Mouse (Mus musculus) forebrain, postnatal 0 days (tissue): ENCODE data around the gene Dab2ip. TPM values are rescaled to one million over a fixed set of nuclear protein-coding genes. Genes with fewer than 3 reads are reported as not detected.

Experiments
- ATAC-seq: fragments of 200-750 bp; cut with Nextera tagmentation; 2 replicates; pipeline ENCODE4 v1.8.0; 2017; ENCODE audit warnings: mild to moderate bottlenecking, moderate library complexity
- DNase-seq: peaks from one replicate; pipeline ENCODE4 v3.0.0-alpha.2; 2015
- H3K27ac ChIP-seq: fragments of 300-500 bp; sonication (generic); 2 replicates; pipeline ENCODE4 v1.5.1; 2014; ENCODE audit warnings: low read depth, mild to moderate bottlenecking, antibody characterized with exemption, low read length, moderate library complexity, mixed read lengths
- H3K27me3 ChIP-seq: fragments of 300-500 bp; sonication (generic); 2 replicates; pipeline ENCODE4 v1.6.1; 2014; ENCODE audit warnings: mild to moderate bottlenecking, low read length, mixed read lengths; ENCODE audit not compliant: insufficient read depth
- H3K36me3 ChIP-seq: fragments of 300-500 bp; sonication (generic); 2 replicates; pipeline ENCODE4 v1.6.1; 2014; ENCODE audit warnings: mild to moderate bottlenecking, moderate library complexity; ENCODE audit not compliant: insufficient read depth
- H3K4me1 ChIP-seq: fragments of 300-500 bp; sonication (generic); 2 replicates; pipeline ENCODE4 v1.6.1; 2014; ENCODE audit warnings: antibody characterized with exemption; ENCODE audit not compliant: insufficient read depth
- H3K4me2 ChIP-seq: fragments of 300-500 bp; sonication (generic); 2 replicates; pipeline ENCODE4 v1.6.1; 2014; ENCODE audit warnings: low read depth, mild to moderate bottlenecking, moderate library complexity
- H3K4me3 ChIP-seq: fragments of 300-500 bp; sonication (generic); 2 replicates; pipeline ENCODE4 v1.5.1; 2014; ENCODE audit warnings: low read depth, low read length, mixed read lengths
- H3K9ac ChIP-seq: fragments of 300-500 bp; sonication (generic); 2 replicates; pipeline ENCODE4 v1.6.1; 2014; ENCODE audit warnings: mild to moderate bottlenecking
- H3K9me3 ChIP-seq: fragments of 300-500 bp; sonication (generic); 2 replicates; pipeline ENCODE4 v1.6.1; 2016; ENCODE audit warnings: low read length
- CTCF ChIP-seq: sonication (generic); IDR thresholded peaks from 2 replicates; pipeline ENCODE4 v1.5.1; 2016; ENCODE audit warnings: antibody characterized with exemption, control low read depth, low read depth
- WGBS: fragments of 180-500 bp; shearing (Covaris S2); extraction: QIAGEN DNeasy Blood & Tissue Kit; methylation state at CpG from one replicate; pipeline ENCODE4 v1.1.7; 2014; 5-methylcytosine and 5-hydroxymethylcytosine counted together
- polyA plus RNA-seq: library from polyadenylated mRNA; unstranded; fragments of >200 nt; fragmentation: Nextera tagmentation; extraction: Ambion mirVana; gene quantifications from 2 replicates; pipeline ENCODE4 v1.2.1, GENCODE M21; 2015
- total RNA-seq: library from RNA; depleted of rRNA; stranded (reverse); fragments of >200 nt; gene quantifications from 2 replicates; pipeline ENCODE4 v1.2.3, GENCODE M21; 2014

Dab2ip gene
- total and polyA plus RNA-seq, 2 experiments from 2014 or later: 65.4 to 119 TPM

DNA sequence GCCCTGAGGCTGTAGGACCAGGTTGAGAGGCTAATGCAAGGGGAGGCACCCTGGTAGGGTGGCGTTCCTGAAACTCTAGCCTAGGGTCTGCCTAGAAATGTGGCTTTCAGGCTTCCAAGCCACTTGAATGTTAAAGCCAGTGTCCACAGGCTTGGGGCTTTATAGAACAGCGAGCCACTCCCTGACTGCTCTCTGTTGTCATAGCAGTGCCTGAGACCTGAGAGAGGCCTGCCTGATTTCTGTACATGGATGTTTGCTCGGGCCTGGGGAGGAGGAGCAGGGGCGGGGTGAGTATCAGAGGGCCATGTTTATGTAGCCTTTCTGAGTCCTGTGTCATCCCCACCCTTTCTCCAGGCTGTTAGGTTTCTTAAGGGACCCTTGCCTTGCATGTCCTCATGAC lies 94.9 kb downstream of the Dab2ip start:
- no peak overlapping the region for H3K9ac ChIP-seq
- no peak overlapping the region for H3K4me3 ChIP-seq
- no peak overlapping the region for H3K27ac ChIP-seq
- H3K4me1 ChIP-seq: no peaks in the 10 kb centered on the region
- no peaks in the 10 kb centered on the region for H3K27me3 ChIP-seq
- no peak for TF ChIP-seq CTCF
- no peak overlapping the region for H3K4me2 ChIP-seq
- ATAC-seq: no peak
- H3K9me3 ChIP-seq: no peaks in the 10 kb centered on the region
- WGBS: 88% methylated on average over 4 of the region's 4 CpGs
- no peaks in the 10 kb centered on the region for H3K36me3 ChIP-seq
- DNase-seq: no peak

DNA sequence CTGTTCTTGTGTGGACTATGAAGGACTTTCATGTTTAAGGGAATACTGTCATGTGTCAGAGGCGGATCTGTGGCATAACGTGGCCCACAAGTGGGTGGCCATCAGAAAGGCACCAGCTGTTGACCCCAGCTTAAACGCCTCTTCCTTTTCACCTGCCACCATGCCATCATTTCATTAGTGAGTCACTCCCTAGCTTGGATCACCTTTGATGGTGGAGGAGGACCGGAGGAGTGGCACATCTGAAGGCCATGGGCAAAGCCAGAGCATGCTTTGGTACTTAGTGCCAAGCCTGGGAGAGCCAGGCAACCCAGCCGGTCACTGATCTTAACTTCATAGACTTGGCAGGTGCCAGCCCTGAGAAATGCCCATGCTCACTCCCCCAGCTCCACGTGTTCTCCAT lies 96.7 kb downstream of the Dab2ip start:
- H3K4me2 ChIP-seq: no peak overlapping the region
- H3K27ac ChIP-seq: no peak overlapping the region
- H3K27me3 ChIP-seq: no peaks in the 10 kb centered on the region
- H3K36me3 ChIP-seq: no peaks in the 10 kb centered on the region
- no peak for TF ChIP-seq CTCF
- no peak for ATAC-seq
- no peak for DNase-seq
- H3K9ac ChIP-seq: no peak overlapping the region
- H3K9me3 ChIP-seq: no peaks in the 10 kb centered on the region
- 90% methylated on average over 6 of the region's 6 CpGs for WGBS
- H3K4me1 ChIP-seq: no peaks in the 10 kb centered on the region
- H3K4me3 ChIP-seq: no peak overlapping the region

DNA sequence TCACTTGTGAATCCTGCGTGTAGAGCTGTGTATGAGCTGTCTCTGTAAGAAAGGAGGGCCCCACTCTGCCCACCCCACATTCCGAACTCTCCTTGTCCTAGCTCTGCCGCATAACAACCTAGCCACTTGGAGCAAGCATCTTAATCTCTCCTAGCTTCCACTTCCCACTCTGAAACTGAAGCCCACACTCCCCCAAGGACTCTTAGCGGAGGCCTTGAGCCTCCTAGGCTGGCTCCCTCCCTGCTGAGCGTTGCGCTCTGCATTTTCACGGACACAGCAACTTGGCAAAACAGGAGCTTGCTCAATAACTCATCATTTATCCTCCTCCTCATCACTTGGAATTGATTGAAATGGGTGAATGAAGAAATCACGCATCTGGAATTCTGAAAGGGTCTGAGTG lies 97.9 kb downstream of the Dab2ip start:
- Histone ChIP-seq H3K4me2 (no peak overlapping the region), H3K9ac (no peak overlapping the region), H3K9me3 (no peaks in the 10 kb centered on the region), H3K4me3 (no peak overlapping the region), H3K27me3 (no peaks in the 10 kb centered on the region), H3K4me1 (no peaks in the 10 kb centered on the region), H3K36me3 (no peaks in the 10 kb centered on the region), H3K27ac (no peak overlapping the region)
- DNase-seq: no peak
- WGBS: 58% methylated on average over 8 of the region's 8 CpGs
- no peak for TF ChIP-seq CTCF
- ATAC-seq: no peak

DNA sequence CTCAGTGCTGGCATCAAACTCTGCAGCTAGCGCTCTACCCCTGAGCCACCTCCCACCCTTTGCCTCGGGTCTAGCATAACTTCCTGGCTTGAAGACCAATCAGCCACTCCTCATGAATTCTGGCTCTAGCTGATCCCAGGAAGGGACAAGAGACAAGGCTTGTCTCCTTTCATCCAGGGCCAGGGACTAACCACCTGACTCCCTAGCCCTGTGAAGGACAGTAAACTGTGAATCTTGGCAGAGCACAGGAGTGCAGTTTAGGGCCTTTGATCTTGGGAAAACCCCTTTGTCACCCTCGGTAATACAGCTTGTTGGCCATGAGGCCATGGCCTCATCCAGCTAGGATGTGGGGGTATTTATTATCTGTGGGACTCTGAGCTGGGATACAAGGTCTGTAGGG lies 100.2 kb downstream of the Dab2ip start:
- DNase-seq: no peak
- Histone ChIP-seq H3K4me2 (no peak overlapping the region), H3K9me3 (no peaks in the 10 kb centered on the region), H3K27ac (no peak overlapping the region), H3K36me3 (no peaks in the 10 kb centered on the region), H3K4me3 (no peak overlapping the region), H3K9ac (no peak overlapping the region), H3K27me3 (no peaks in the 10 kb centered on the region), H3K4me1 (0 out of 2 replicates have a peak, but pooled peaks cover 5% of the 10 kb centered on the region)
- no peak for TF ChIP-seq CTCF
- no peak for ATAC-seq
- 58% methylated on average over 3 of the region's 3 CpGs for WGBS

DNA sequence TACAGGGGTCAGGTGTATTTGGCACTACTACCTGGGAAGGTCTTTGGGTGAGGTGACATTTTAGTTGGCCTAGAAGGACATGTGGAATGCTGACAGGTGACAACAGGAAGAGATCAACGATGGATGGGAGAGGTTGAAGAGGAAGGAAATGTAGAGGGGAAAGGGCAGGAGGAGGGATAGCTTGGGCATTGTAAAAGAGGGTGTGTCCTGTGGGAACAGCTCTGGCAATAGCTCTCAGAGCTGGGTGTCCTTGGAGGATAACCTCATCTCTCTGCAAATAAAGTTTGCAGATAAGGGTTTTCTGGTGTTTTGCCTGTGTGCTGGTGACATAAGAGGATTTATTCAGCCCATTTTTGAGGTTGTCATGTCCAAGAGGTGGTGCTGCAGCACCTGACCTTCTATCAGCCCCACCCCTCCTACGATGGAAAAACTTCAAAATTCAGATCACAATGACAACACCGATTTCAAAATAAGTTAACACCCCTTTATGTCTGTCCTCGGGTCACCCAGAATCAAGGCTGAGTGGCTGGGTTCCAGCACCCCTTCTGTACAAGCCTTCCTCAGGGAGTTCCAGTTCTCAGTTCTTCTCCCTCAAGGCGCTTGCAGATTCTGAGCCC lies 101.6 kb downstream of the Dab2ip start:
- Histone ChIP-seq H3K9ac (no peak overlapping the region), H3K4me2 (no peak overlapping the region), H3K4me3 (no peak overlapping the region), H3K36me3 (no peaks in the 10 kb centered on the region), H3K27me3 (no peaks in the 10 kb centered on the region), H3K4me1 (peaks cover 13% of the 10 kb centered on the region), H3K27ac (no peak overlapping the region), H3K9me3 (no peaks in the 10 kb centered on the region)
- 85% methylated on average over 5 of the region's 5 CpGs for WGBS
- DNase-seq: no peak
- ATAC-seq: no peak
- TF ChIP-seq CTCF: no peak

DNA sequence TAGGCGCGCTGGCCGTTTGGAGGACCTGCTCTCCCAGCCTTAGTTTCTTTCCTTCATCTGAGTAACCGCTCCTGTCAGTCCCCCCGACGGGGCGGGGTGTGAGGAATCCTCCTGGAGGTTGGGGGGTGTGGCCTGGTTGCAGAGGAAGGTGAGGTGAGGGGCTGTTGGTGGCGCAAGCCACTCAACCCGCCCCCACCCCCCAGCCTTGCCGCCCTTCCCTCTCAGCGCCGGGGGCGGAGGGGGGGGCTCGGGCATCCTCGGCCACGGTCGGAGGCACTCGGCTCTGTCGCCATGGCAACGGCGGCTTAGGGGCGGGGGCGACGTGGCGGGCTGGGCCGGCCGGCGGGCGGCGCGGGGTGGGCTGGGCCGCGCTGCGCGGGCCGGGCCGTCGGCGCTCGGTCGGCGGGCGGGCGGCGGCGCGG lies 102.9 kb downstream of the Dab2ip start:
- peak overlapping the region; percentile 87 for H3K27ac ChIP-seq
- no peaks in the 10 kb centered on the region for H3K36me3 ChIP-seq
- H3K9me3 ChIP-seq: no peaks in the 10 kb centered on the region
- DNase-seq: peak; percentile 93
- H3K27me3 ChIP-seq: no peaks in the 10 kb centered on the region
- H3K4me1 ChIP-seq: peaks cover 13% of the 10 kb centered on the region
- H3K9ac ChIP-seq: peak overlapping the region; percentile 96
- WGBS: under 1% methylated on average over 21 of the region's 47 CpGs
- ATAC-seq: peak; percentile 80
- no peak for TF ChIP-seq CTCF
- peak overlapping the region; percentile 88 for H3K4me3 ChIP-seq
- H3K4me2 ChIP-seq: peak overlapping the region; percentile 87

DNA sequence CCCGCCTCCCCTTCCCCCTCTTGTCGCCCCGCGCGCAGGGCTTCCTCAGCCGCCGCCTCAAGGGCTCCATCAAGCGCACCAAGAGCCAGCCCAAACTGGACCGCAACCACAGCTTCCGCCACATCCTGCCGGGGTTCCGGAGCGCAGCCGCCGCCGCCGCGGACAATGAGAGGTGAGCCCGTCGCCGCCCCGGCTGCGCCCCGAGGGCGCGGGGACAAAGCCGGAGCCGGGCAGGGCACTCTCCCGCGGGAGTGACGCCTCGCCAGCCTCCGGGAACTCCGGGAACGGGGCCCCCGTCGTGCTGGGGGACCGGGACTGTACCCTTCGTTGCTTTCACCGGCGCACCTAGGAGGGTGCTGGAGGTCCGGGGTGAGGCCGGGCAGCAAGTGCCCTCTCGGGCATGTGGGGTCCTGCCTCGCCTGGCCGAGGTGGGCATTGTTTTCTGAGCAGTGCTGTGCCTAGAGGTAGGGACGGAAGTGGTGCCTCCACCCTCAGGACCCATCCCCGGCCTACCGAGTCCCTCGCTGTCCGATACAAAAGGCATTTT lies 103.5 kb downstream of the Dab2ip start:
- Histone ChIP-seq H3K9ac (peak overlapping the region; percentile 96), H3K27me3 (no peaks in the 10 kb centered on the region), H3K36me3 (no peaks in the 10 kb centered on the region), H3K27ac (peak overlapping the region; percentile 87), H3K4me1 (peaks cover 13% of the 10 kb centered on the region), H3K9me3 (no peaks in the 10 kb centered on the region), H3K4me2 (peak overlapping the region; percentile 87), H3K4me3 (peak overlapping the region; percentile 88)
- WGBS: under 1% methylated on average over 44 of the region's 51 CpGs
- no peak for TF ChIP-seq CTCF
- ATAC-seq: peak; percentile 46
- peak; percentile 64 for DNase-seq
